Mouse (Mus musculus): ENCODE data around the gene Fastk.

- TF ChIP-seq CTCF (IDR thresholded peaks at IDR 0.05; ENCODE audit: control insufficient read depth, insufficient read depth, low read length) (no peak), POLR2A (IDR thresholded peaks at IDR 0.05; ENCODE audit: borderline replicate concordance, control insufficient read depth, low read depth, low read length) (peak; percentile 92)
These were observed 21.7 kb downstream of the Fastk start, which contains the start of the genes Cdk5 and Slc4a2 for GRCm38 (mm10) chr5:24423129-24424003.

Measured in bone marrow, adult 2 months (tissue).